ENCODE assay signal across 8 mouse cellular contexts in genomic region chr7:30122188-30122530, GRCm38 (mm10). TPM values are rescaled to one million over a fixed set of nuclear protein-coding genes. Genes with fewer than 3 reads are reported as not detected.
A peak's percentile ranks its signal among the peaks of the same experiment; 100 is the strongest.
DNase-seq lines count a peak whose midpoint lies in the region; ATAC-seq and TF ChIP-seq lines count a peak whose summit lies in the region.

No protein-coding gene starts in this region.

- H3K4me2 ChIP-seq in liver, embryonic 15.5 days = peak overlapping the region; percentile 97

- peaks cover 20% of the 10 kb centered on the region for H3K36me3 ChIP-seq in heart, embryonic 10.5 days
- no peaks in the 10 kb centered on the region for H3K36me3 ChIP-seq in ES-Bruce4 (ENCODE audit: control insufficient read depth, insufficient read depth, low read length, poor library complexity, severe bottlenecking)
- peaks cover 19% of the 10 kb centered on the region for H3K36me3 ChIP-seq in forebrain, embryonic 10.5 days (replicated peaks)
- 0 out of 2 replicates have a peak, but pooled peaks cover 6% of the 10 kb centered on the region for H3K36me3 ChIP-seq in liver, embryonic 15.5 days (replicated peaks)

- no peaks in the 10 kb centered on the region for H3K4me1 ChIP-seq in heart, embryonic 10.5 days
- no peaks in the 10 kb centered on the region for H3K4me1 ChIP-seq in ES-Bruce4 (ENCODE audit: control insufficient read depth, insufficient read depth, low read length)
- peaks cover 18% of the 10 kb centered on the region for H3K4me1 ChIP-seq in forebrain, embryonic 10.5 days
- peaks cover 18% of the 10 kb centered on the region for H3K4me1 ChIP-seq in liver, embryonic 15.5 days (replicated peaks)

- H3K9me3 ChIP-seq in heart, embryonic 10.5 days = no peaks in the 10 kb centered on the region
- H3K9me3 ChIP-seq in ES-Bruce4 (replicated peaks; ENCODE audit: control insufficient read depth, insufficient read depth, low read length, poor library complexity, severe bottlenecking) = peaks cover 11% of the 10 kb centered on the region
- H3K9me3 ChIP-seq in forebrain, embryonic 10.5 days = peaks cover 10% of the 10 kb centered on the region
- no peaks in the 10 kb centered on the region for H3K9me3 ChIP-seq in liver, embryonic 15.5 days (replicated peaks)

- H3K9ac ChIP-seq in ES-Bruce4 (ENCODE audit: low read depth, poor library complexity, severe bottlenecking) = peak overlapping the region; percentile 68
- peak overlapping the region; percentile 75 for H3K9ac ChIP-seq in liver, embryonic 15.5 days

- WGBS in heart, embryonic 10.5 days = 6% methylated on average over 15 of the region's 15 CpGs
- WGBS in forebrain, embryonic 10.5 days = 12% methylated on average over 15 of the region's 15 CpGs
- WGBS in liver, embryonic 15.5 days (ENCODE audit: insufficient replicate concordance) = 5% methylated on average over 15 of the region's 15 CpGs

- H3K27ac ChIP-seq in heart, embryonic 10.5 days = peak overlapping the region; percentile 94
- H3K27ac ChIP-seq in ES-Bruce4 (ENCODE audit: insufficient read depth, low read length) = 0 out of 2 replicates have a peak overlapping the region, but pooled peaks have one; percentile 29
- H3K27ac ChIP-seq in forebrain, embryonic 10.5 days = peak overlapping the region; percentile 89
- 0 out of 2 replicates have a peak overlapping the region, but pooled peaks have one; percentile 74 for H3K27ac ChIP-seq in liver, embryonic 15.5 days (replicated peaks)

- no peak for TF ChIP-seq CTCF in ES-Bruce4 (IDR thresholded peaks at IDR 0.05; ENCODE audit: low read depth, low read length)

- no peak for TF ChIP-seq POLR2A in ES-Bruce4 (IDR thresholded peaks at IDR 0.05; ENCODE audit: insufficient read depth, low read length)

- H3K27me3 ChIP-seq in heart, embryonic 10.5 days (ENCODE audit: insufficient read depth, poor library complexity, severe bottlenecking) = no peaks in the 10 kb centered on the region
- no peaks in the 10 kb centered on the region for H3K27me3 ChIP-seq in ES-Bruce4 (ENCODE audit: control insufficient read depth, insufficient read depth, low read length, poor library complexity, severe bottlenecking)
- H3K27me3 ChIP-seq in forebrain, embryonic 10.5 days (ENCODE audit: poor library complexity, severe bottlenecking) = no peaks in the 10 kb centered on the region
- H3K27me3 ChIP-seq in liver, embryonic 15.5 days = no peaks in the 10 kb centered on the region

- DNase-seq in heart, embryonic 10.5 days (ENCODE audit: low spot score) = no peak
- DNase-seq in heart, adult 11 months = no peak
- no peak for DNase-seq in forebrain, embryonic 10.5 days (ENCODE audit: extremely low spot score, low spot score)
- no peak for DNase-seq in urinary bladder, adult 2 months (ENCODE audit: low spot score)
- no peak for DNase-seq in adrenal gland, postnatal 4 days (ENCODE audit: low spot score in 2 of 2)
- no peak for DNase-seq in cerebellum, postnatal 25 days

- no peak for TF ChIP-seq EP300 in ES-Bruce4 (IDR thresholded peaks at IDR 0.05; ENCODE audit: insufficient read depth, low read depth, low read length)

- peak overlapping the region; percentile 68 for H3K4me3 ChIP-seq in heart, embryonic 10.5 days
- H3K4me3 ChIP-seq in ES-Bruce4 (ENCODE audit: low read depth, low read length) = peak overlapping the region; percentile 97
- H3K4me3 ChIP-seq in forebrain, embryonic 10.5 days = peak overlapping the region; percentile 61
- H3K4me3 ChIP-seq in liver, embryonic 15.5 days (replicated peaks) = peak overlapping the region; percentile 72

- ATAC-seq in liver, embryonic 15.5 days (ENCODE audit: insufficient read depth) = no peak

RNA-seq across cellular contexts. Expression of gene Zfp382, which starts 0.4 kb away (rescaled TPM):
- 9.5 and 10.8 TPM in 2 replicates for polyA plus RNA-seq in heart, embryonic 10.5 days (2016; fragmentation: Nextera tagmentation; extraction: Ambion mirVana)
- polyA plus RNA-seq in ES-Bruce4 (2011; ENCODE audit: insufficient read depth, insufficient read length, low read depth, missing spikeins) = 6.1 and 9.0 TPM in 2 replicates
- polyA plus RNA-seq in forebrain, embryonic 10.5 days (2016; fragmentation: Nextera tagmentation; extraction: Ambion mirVana) = 10.7 and 11.5 TPM in 2 replicates
- polyA plus RNA-seq in liver, embryonic 15.5 days (2015; fragmentation: Nextera tagmentation; extraction: Ambion mirVana) = 1.4 and 1.6 TPM in 2 replicates
- 2.6 and 3.0 TPM in 2 replicates for polyA plus RNA-seq in urinary bladder, adult 2 months (2012; rRNA removed)
- total RNA-seq in adrenal gland, postnatal 4 days (2021) = 10 to 100 TPM in 1 of 2 experiments, 1 to 10 TPM in 1; 8.0 to 10.2 TPM

RNA-seq across cellular contexts. Expression of gene Zfp260, which starts 27.6 kb away (rescaled TPM):
- 79.8 and 91.7 TPM in 2 replicates for polyA plus RNA-seq in heart, embryonic 10.5 days (2016; fragmentation: Nextera tagmentation; extraction: Ambion mirVana)
- polyA plus RNA-seq in ES-Bruce4 (2011; ENCODE audit: insufficient read depth, insufficient read length, low read depth, missing spikeins) = 60.8 and 63.8 TPM in 2 replicates
- 104 TPM in 2 replicates for polyA plus RNA-seq in forebrain, embryonic 10.5 days (2016; fragmentation: Nextera tagmentation; extraction: Ambion mirVana)
- 12.2 and 13.4 TPM in 2 replicates for polyA plus RNA-seq in liver, embryonic 15.5 days (2015; fragmentation: Nextera tagmentation; extraction: Ambion mirVana)
- polyA plus RNA-seq in urinary bladder, adult 2 months (2012; rRNA removed) = 39.0 and 39.6 TPM in 2 replicates
- total RNA-seq in adrenal gland, postnatal 4 days (2021) = 10 to 100 TPM; 50.7 to 52.1 TPM

RNA-seq across cellular contexts. Expression of gene Zfp566, which starts 31.8 kb away (rescaled TPM):
- 7.0 and 10.7 TPM in 2 replicates for polyA plus RNA-seq in heart, embryonic 10.5 days (2016; fragmentation: Nextera tagmentation; extraction: Ambion mirVana)
- polyA plus RNA-seq in ES-Bruce4 (2011; ENCODE audit: insufficient read depth, insufficient read length, low read depth, missing spikeins) = 12.0 and 13.7 TPM in 2 replicates
- polyA plus RNA-seq in forebrain, embryonic 10.5 days (2016; fragmentation: Nextera tagmentation; extraction: Ambion mirVana) = 17.3 and 18.1 TPM in 2 replicates
- 1.4 and 1.9 TPM in 2 replicates for polyA plus RNA-seq in liver, embryonic 15.5 days (2015; fragmentation: Nextera tagmentation; extraction: Ambion mirVana)
- polyA plus RNA-seq in urinary bladder, adult 2 months (2012; rRNA removed) = 3.6 and 4.7 TPM in 2 replicates
- 1 to 10 TPM; 6.1 to 7.0 TPM for total RNA-seq in adrenal gland, postnatal 4 days (2021)

RNA-seq across cellular contexts. Expression of gene Gm26920, which starts 31.9 kb away (rescaled TPM):
- polyA plus RNA-seq in heart, embryonic 10.5 days (2016; fragmentation: Nextera tagmentation; extraction: Ambion mirVana) = 0.34 and 1.0 TPM in 2 replicates
- not detected in 2 replicates for polyA plus RNA-seq in ES-Bruce4 (2011; ENCODE audit: insufficient read depth, insufficient read length, low read depth, missing spikeins)
- polyA plus RNA-seq in forebrain, embryonic 10.5 days (2016; fragmentation: Nextera tagmentation; extraction: Ambion mirVana) = 2.2 and 2.8 TPM in 2 replicates
- polyA plus RNA-seq in liver, embryonic 15.5 days (2015; fragmentation: Nextera tagmentation; extraction: Ambion mirVana) = not detected in 2 replicates
- polyA plus RNA-seq in urinary bladder, adult 2 months (2012; rRNA removed) = 0.15 and 0.17 TPM in 2 replicates
- not detected for total RNA-seq in adrenal gland, postnatal 4 days (2021)

RNA-seq across cellular contexts. Expression of gene Zfp146, which starts 47.4 kb away (rescaled TPM):
- 8.6 and 9.5 TPM in 2 replicates for polyA plus RNA-seq in heart, embryonic 10.5 days (2016; fragmentation: Nextera tagmentation; extraction: Ambion mirVana)
- polyA plus RNA-seq in ES-Bruce4 (2011; ENCODE audit: insufficient read depth, insufficient read length, low read depth, missing spikeins) = 44.4 and 46.2 TPM in 2 replicates
- polyA plus RNA-seq in forebrain, embryonic 10.5 days (2016; fragmentation: Nextera tagmentation; extraction: Ambion mirVana) = 20.3 and 21.1 TPM in 2 replicates
- polyA plus RNA-seq in liver, embryonic 15.5 days (2015; fragmentation: Nextera tagmentation; extraction: Ambion mirVana) = 4.2 and 4.5 TPM in 2 replicates
- 49.8 and 50.1 TPM in 2 replicates for polyA plus RNA-seq in urinary bladder, adult 2 months (2012; rRNA removed)
- total RNA-seq in adrenal gland, postnatal 4 days (2021) = 10 to 100 TPM; 77.4 to 83.3 TPM

Comparison
In these comparisons a context has a peak if more than half of its experiments do, and no peak if none do; other contexts are left out.
1. H3K27ac ChIP-seq: peak in every context shown above with its lines; median percentile 94 in heart, embryonic 10.5 days; 89 in forebrain, embryonic 10.5 days; 74 in liver, embryonic 15.5 days; 29 in ES-Bruce4.